Mouse (Mus musculus): Measurements from ENCODE around the gene Tnnt3.

- TF ChIP-seq POLR2A (IDR thresholded peaks at IDR 0.05; ENCODE audit: low read depth, low read length) (no peak), CTCF (IDR thresholded peaks at IDR 0.05; ENCODE audit: extremely low read depth, insufficient read depth, insufficient read length, insufficient replicate concordance) (no peak)
Measured at GRCm38 (mm10) chr7:142488053-142488452, 10.6 kb upstream of the Tnnt3 start.
